Mouse (Mus musculus): Measurements from ENCODE around the gene Rnf126.
A peak's percentile ranks its signal among the peaks of the same experiment; 100 is the strongest.

Gene Rnf126

GRCm38 (mm10) chr10:79766508-79767325 is at the start of gene Rnf126:
Gene Rnf126, minus strand, starts transcription at chr10:79766952.
- DNase-seq (ENCODE audit: low spot score in 2 of 2): peak; percentile 99 to 100

GRCm38 (mm10) chr10:79815671-79816494 is 49.1 kb upstream of the Rnf126 start:
- DNase-seq (ENCODE audit: low spot score in 2 of 2): no peak

GRCm38 (mm10) chr10:79814271-79814842 is 47.6 kb upstream of the Rnf126 start:
- no peak for DNase-seq (ENCODE audit: low spot score in 2 of 2)

DNA sequence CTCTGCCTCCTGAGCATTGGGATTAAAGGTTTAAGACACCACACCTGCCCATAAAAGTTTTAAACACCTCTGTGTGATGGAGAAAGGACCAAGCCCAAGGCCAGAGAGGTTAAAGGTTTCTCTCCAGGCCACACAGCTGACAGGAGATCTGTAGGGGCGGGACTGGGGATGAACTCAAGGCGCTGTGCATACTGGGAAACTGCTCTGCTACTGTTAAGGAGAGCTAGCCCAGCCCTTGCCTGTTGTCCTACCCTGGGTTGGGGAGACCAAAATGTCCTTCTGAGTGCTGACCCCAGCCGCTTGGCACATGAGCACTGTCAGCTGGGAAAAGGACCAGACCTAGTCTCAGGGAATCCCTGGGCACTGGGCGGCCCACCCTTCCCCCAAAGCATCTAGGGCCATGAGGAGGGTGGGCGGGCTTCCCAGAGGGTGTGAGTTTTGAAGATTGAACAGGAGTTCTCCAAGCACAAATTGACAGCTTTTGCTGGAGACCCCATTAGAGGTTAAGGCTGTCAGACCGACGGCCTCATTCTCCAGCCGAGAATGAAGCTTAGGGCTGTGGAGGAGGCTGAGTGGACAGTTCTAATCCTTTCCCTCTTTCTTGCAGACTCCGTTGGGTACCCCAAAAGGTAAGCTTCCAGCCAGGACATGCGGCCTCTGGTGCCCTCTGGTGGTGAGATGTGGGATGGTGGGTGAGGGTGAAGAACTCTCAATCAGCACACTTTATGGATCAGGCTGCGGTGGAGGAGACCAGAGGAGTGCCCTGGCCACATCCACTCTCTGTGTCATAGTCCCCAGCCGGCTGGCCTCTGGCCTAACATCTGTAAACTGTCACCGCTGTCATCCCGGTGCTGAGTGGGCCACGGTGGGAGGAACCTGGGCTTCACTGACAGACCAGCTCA is 45.2 kb upstream of the Rnf126 start:
- peak; percentile 90 to 94 for DNase-seq (ENCODE audit: low spot score in 2 of 2)

GRCm38 (mm10) chr10:79808728-79809127 is 42.0 kb upstream of the Rnf126 start:
- DNase-seq (ENCODE audit: low spot score in 2 of 2): no peak

- no peak for DNase-seq (ENCODE audit: low spot score in 2 of 2)
Observed at GRCm38 (mm10) chr10:79807826-79808225, 41.1 kb upstream of the Rnf126 start.

DNA sequence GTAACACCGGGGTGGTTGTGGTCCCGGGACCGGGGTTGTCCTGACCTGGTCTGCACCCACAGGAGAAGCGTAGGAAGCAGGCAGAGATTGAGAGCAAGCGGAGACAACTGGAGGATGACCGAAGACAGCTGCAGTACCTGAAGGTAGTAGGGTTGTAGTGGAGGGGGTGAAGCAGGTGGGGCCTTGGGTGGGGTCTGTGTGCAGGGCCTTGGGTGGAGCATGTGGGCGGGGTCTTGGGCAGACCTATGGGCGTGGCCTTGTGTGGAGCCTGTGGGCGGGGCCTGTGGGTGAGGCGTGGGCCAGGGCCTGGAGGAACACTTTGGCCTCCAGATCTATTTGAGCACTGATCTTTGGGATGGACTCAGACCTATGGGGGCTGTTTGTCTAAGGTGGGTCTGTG is 40.2 kb upstream of the Rnf126 start:
- no peak for DNase-seq (ENCODE audit: low spot score in 2 of 2)

DNA sequence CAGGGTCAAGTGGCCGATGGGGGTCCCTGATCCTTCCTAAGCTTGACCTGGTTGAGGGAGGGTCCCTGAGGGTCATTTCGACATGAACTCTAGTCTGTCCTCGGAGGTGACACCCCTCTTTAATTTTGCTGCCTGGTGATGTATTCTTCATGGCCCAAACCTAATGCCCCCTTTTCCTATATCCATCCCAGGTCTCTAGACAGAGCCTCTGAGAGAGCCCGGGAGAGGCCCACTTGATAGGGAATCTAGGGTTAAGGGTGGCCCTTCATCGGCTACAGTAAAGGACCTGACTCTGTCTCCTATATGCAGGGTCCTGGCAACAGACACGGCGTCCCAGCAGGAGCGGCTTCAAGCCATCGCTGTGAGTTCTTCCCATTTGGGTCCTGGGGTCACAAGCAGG is 39.6 kb upstream of the Rnf126 start:
- DNase-seq (ENCODE audit: low spot score in 2 of 2): no peak

DNA sequence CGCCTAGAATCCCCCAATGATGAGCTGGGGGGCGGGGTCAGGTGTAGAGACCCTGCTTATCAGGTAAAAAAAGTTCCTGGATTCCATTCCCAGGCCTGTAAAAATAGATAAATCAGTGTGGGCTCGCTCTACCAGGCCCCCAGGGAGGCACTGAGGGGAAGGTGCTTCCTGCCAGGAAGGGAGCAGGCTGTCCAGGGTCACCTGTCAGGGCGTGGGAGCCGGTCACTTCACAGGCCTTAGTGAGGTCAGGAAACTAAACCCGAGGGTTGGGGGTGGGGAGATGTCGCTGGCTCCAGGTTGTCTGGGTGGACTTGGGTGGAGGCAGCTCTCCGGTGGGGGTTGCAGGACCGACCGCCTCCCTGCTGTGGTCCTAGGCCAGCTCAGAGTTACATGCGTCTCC is 38.9 kb upstream of the Rnf126 start:
- DNase-seq (ENCODE audit: low spot score in 2 of 2): no peak

DNA sequence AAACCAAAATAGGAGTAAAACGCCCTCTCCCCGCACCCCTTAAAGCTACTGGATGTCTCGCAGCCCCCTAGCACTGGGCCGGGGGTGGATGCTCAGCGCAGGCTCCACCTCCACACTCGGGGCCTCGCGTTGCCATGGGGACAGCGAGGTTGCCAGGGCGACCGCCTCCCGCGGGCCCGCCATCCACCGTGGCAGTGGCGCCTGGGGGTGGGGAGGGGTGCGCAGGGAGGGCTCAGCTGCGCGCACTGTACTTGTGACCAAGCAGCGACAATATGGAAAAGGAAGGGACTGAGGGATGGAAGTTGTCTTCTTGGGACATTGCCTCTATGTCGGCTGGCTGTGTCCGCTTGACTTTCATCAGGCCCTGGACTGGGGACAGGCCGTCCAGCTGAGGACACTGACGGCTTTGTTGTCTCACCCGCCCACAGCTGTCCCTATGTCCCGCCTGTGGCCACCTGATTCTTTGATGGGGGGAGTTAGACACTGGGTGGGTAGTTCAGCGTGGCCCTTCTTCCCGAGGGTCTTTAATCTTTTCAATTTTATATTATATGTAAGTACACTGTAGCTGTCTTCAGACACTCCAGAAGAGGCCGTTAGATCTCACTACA is 37.1 kb upstream of the Rnf126 start:
- peak; percentile 93 to 94 for DNase-seq (ENCODE audit: low spot score in 2 of 2)

DNA sequence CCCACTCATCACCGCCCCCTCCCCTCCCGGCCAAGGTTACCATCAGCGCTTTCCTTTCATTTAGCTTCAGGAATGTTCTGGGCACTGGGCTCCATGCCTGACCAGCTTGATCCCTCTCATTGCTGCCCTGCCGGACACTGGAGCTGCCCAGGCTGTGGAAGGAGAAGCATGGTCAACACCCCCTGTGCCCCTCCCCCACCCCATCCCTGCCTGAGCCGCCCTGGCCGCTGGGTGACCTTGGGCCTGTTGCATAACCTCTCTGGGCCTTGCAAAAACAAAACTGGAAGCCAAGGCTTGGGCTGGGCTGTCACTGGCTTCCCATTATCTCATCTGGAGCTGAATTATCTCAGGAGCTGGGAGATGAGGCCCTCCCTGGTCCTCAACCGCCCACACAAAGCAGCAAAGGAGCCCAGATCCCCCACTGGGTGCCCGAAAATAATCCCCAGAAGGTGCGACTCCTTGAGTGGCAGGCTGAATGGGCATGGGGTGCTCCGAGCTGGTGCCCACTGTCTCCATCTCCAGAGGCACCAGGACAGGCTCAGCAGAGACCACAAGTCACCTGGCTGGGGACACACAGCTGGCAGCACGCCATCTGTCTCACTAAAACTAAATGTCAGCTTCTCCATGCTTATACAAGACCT is 35.7 kb upstream of the Rnf126 start:
- peak; percentile 61 to 75 for DNase-seq (ENCODE audit: low spot score in 2 of 2)

- no peak for DNase-seq (ENCODE audit: low spot score in 2 of 2)
Observed at GRCm38 (mm10) chr10:79801837-79802236, 35.1 kb upstream of the Rnf126 start.

- no peak for DNase-seq (ENCODE audit: low spot score in 2 of 2)
Observed at GRCm38 (mm10) chr10:79800508-79800907, 33.8 kb upstream of the Rnf126 start.

DNA sequence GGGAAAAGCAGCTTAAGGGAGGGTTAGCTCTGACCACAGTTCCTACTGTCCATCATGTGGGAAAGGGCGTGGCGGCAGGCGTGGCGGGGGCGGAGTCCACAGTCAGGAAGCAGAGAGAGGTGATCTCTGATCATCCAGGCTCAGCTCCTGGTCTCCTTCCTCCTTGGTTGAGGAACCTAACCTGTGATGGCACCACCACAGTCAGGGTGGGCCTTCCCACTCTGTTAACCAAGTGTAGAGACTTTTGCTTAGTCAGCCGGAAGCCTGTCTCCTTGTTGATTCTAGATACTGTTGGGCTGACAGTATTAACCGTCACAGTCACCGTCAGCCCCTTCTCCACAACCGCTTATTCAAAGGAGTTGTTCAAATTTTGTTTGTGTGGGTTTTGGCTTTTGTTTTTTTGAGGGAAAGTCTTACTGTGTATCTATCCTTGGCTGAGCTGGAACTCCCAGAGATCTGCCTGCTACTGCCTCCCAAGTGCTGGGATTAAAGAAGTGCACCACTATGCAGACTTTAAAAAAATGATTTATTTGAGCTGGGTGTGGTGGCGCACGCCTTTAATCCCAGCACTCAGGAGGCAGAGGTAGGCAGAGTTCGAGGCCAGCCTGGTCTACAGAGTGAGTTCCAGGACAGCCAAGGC is 31.7 kb upstream of the Rnf126 start:
- DNase-seq (ENCODE audit: low spot score in 2 of 2): no peak

DNA sequence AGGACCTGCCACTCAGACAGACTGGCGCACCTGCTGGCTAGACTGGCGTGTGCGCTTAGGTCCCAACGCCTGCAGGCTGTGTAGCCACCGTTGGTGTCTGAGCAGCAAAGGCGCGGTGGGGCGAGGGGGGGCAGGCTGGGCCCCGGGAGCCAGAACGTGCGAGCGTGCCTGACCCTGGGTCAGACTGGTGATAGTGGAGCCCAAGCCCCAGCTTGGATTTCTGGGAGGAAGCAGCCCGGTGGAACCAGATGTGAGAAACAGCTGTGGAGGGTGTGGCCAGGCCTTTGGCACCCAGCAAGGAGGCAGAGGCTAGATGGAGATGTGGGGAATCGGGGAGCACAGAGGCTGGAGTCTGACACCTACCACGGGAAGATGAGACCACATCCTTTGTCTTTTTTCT is 30.6 kb upstream of the Rnf126 start:
- DNase-seq (ENCODE audit: low spot score in 2 of 2): no peak

DNA sequence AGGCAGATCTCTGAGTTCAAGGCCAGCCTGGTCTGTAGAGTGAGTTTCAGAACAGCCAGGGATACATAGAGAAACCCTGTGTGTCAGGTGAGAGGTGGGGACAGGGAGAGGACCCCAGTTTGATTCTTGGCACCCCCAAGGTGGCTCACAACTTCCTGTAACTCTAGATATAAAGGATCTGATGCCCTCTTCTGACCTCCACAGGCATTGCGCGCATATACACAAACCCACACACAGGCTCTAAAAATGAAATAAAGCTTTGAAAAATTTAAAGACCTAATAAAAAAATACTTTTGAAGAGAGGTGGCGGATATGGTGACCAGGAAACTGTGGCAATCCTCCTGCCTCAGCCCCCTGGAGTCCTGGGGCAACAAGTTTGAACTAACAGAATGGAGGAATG is 29.2 kb upstream of the Rnf126 start:
- no peak for DNase-seq (ENCODE audit: low spot score in 2 of 2)

- DNase-seq (ENCODE audit: low spot score in 2 of 2): peak in 1 of 2 experiments; percentile 35
Observed at GRCm38 (mm10) chr10:79794491-79794931, 27.8 kb upstream of the Rnf126 start.

DNA sequence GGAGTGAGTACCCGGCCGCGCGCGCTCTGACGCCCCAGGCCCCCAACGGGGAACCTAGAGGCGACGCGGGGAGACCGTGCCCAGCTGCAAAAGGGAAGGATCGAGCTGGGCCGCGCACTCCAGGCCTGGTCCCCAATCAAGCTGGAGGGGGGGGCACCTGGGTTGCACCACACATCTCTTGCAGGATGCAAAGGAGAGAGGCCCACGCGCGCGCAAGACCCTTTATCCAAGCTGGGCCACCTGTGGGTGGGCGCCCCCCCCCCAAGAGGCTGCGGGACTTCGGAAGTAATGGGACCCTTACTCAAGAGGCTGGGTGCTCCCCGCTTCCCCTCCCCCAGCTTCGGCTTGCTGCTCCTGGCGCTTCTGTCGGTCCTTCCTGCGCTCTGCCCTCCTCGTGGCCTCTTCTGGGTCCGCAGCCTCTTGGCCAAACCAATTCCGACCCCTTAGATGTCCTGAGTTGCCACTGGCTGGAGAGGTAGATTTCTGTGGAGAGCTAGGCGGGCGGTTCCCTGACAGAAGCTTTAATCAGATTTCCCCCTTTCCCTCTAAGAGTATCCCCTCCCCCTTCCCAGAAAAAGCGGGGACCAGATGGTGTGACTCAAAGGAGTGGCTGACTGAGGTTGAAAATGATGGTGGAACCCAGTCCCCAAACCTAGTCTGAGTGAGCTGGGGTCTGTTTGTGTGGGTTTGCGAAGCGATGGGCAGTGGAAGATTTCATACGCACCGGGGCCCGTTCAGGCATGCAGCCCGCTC is 27.2 kb upstream of the Rnf126 start:
- DNase-seq (ENCODE audit: low spot score in 2 of 2): peak; percentile 70 to 73

- peak; percentile 85 for DNase-seq (ENCODE audit: low spot score in 2 of 2)
Observed at GRCm38 (mm10) chr10:79793051-79793737, 26.4 kb upstream of the Rnf126 start, which contains the start of gene Palm. Gene Palm, plus strand, starts transcription at chr10:79793572.

All from frontal cortex, postnatal 36 days (tissue).